Mouse (Mus musculus): ENCODE results near the gene Rdh9.

DNA sequence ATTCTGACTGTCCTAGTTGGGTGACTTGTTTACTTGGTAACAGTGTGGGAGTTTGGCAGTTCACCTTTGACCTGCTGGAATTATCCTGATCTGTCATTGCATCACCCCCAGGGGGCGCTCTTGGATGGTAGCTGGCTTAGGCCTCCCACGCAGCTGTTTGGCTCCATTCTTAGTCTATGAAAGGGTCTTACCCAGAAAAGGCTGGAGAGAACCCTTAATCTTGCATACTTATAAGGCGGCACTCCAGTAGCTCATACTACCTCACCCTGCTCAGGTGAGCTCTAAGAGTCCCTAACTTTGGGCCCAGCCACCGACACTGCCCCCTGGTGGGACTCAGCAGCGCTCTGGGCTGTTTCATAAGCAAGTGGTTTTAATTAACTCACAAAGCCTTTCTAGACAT is 31.5 kb upstream of the Rdh9 start:
- TF ChIP-seq POLR2A (IDR thresholded peaks at IDR 0.05; ENCODE audit: extremely low read depth, insufficient read depth, low read length) (no peak), CTCF (IDR thresholded peaks at IDR 0.05; ENCODE audit: extremely low read depth, insufficient read depth, low read length) (peak; percentile 37)
